Mouse (Mus musculus): Measurements from ENCODE around the gene Serpinb9c.
"Not testable (repeated sequence)": the region's sequence is repeated elsewhere in the genome, so short reads cannot be mapped to it uniquely, and the experiment has no call there.

The Serpinb9c gene

GRCm38 (mm10) chr13:33159642-33160041, at the start of gene Serpinb9c:
TSS of gene Serpinb9c (minus strand) at chr13:33159742.
- no peak for DNase-seq (ENCODE audit: low spot score)

DNA sequence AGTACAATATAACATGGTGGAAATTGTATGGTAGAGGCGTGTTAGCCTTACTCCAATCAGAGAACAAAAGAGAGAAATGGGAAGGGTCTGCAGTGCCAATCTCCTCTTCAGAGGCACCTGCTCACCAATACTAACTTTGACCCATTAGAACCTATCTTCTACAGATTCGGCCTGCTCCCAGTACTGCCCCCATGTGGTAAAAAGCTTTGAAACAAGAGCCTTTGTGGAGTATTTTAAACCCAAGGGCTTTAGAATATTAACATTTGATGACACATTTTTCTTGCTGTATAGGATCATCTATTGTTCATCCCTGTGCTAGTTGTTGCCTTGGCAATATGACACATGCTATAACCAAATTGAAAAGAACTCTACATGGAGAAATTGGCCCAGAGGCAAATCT, 40.2 kb upstream of the Serpinb9c start:
- DNase-seq (ENCODE audit: low spot score), result no peak

- DNase-seq (ENCODE audit: low spot score), result no peak
These were observed 33.1 kb upstream of the Serpinb9c start, which contains the start of gene Serpinb9d for GRCm38 (mm10) chr13:33192659-33193058. TSS of gene Serpinb9d (plus strand) at chr13:33192959.

DNA sequence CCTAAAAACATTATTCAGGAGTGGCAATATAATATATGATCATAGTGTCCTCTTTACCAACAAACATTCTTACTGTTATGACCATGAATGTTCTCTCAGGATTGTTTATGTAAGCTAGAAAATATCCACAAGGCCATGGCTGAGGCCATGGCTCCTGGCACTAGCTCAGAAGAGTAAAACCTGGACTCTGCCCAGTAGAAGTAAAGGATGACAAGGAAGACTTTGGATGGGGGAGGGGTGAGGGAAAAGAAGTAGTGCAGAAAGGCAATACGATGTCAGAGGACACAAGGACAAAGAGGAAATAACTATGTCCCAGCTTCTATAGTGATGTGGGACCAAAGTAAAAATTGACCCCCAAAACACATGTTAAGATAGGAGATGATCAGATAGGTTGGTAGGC, 30.9 kb upstream of the Serpinb9c start:
- not testable (repeated sequence) for DNase-seq (ENCODE audit: low spot score)

DNA sequence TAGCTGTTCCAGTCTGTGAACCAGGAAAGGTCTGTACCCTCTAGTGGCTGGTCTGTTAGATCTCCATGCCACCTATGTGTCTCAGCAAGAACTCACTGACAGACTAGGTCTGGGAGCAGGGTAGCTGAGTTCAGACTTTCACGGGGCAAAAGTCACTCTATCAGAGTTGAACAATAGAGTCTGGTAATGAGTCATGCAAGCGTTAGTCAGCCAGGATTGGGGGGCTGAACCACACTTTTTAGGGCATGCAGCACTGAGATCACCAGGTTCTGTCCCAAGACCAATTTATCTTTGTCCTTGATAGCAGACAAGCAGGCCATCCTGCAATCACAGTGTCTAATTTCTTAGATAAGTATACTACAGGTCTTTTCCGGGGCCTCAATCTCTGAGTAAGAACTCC, 18.1 kb downstream of the Serpinb9c start:
- DNase-seq (ENCODE audit: low spot score), result no peak

DNA sequence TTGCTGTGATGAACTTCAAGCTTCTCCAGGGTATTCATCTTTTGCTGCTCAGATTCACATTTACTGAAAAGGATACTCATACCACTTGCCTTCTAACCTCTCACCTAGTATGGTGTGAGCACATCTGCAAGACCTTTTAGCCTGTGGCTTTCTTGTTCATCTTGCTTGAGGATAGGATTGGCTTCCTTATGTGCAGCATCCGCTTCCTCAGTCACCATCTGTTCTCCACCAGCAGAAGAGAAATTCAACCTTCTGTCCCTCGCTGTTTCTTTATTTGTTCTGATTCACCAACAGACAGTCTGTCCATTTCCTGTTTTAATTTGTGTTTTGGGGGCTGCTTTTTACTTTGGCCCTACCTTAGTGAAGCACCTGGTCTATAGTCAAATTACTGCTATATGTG, 21.8 kb downstream of the Serpinb9c start:
- DNase-seq (ENCODE audit: low spot score), result no peak

GRCm38 (mm10) chr13:33113054-33113453, 46.5 kb downstream of the Serpinb9c start:
- DNase-seq (ENCODE audit: low spot score), result no peak

GRCm38 (mm10) chr13:33105626-33106025, 53.9 kb downstream of the Serpinb9c start:
- DNase-seq (ENCODE audit: low spot score), result no peak

Measured in retina, embryonic 14.5 days (tissue).